Mouse (Mus musculus): ENCODE data around the gene Fam222a.

- TF ChIP-seq EP300 (IDR thresholded peaks at IDR 0.05; ENCODE audit: insufficient read depth, low read depth, low read length), result no peak
- no peak for TF ChIP-seq POLR2A (IDR thresholded peaks at IDR 0.05; ENCODE audit: insufficient read depth, low read length)
- TF ChIP-seq CTCF (IDR thresholded peaks at IDR 0.05; ENCODE audit: low read depth, low read length), result peak; percentile 90
Measured at GRCm38 (mm10) chr5:114618851-114619250, 51.0 kb downstream of the Fam222a start.

Data from ES-Bruce4 (cell line).